Mouse (Mus musculus) heart, embryonic 15.5 days (tissue): ENCODE results near the gene Zbed4. TPM values are rescaled to one million over a fixed set of nuclear protein-coding genes. Genes with fewer than 3 reads are reported as not detected.
"Not testable (repeated sequence)": the region's sequence is repeated elsewhere in the genome, so short reads cannot be mapped to it uniquely, and the experiment has no call there.

Source experiments
- ATAC-seq: fragments of 200-750 bp; cut with Nextera tagmentation; replicated peaks from 2 replicates; pipeline ENCODE4 v1.8.0; 2017; ENCODE audit warnings: low read depth, moderate TSS enrichment; ENCODE audit not compliant: insufficient number of reproducible peaks, insufficient read depth, low FRiP score
- H3K27ac ChIP-seq: fragments of 300-500 bp; sonication (generic); 2 replicates; pipeline ENCODE4 v1.5.1; 2015; ENCODE audit warnings: mild to moderate bottlenecking, inconsistent platforms
- H3K27me3 ChIP-seq: fragments of 300-500 bp; sonication (generic); 2 replicates; pipeline ENCODE4 v1.6.1; 2015; ENCODE audit warnings: inconsistent platforms
- H3K36me3 ChIP-seq: fragments of 300-500 bp; sonication (generic); 2 replicates; pipeline ENCODE4 v1.6.1; 2015; ENCODE audit warnings: mild to moderate bottlenecking, inconsistent platforms
- H3K4me1 ChIP-seq: fragments of 300-500 bp; sonication (generic); replicated peaks from 2 replicates; pipeline ENCODE4 v1.6.1; 2015; ENCODE audit warnings: inconsistent platforms
- H3K4me2 ChIP-seq: fragments of 300-500 bp; sonication (generic); 2 replicates; pipeline ENCODE4 v1.6.1; 2015; ENCODE audit warnings: inconsistent platforms, mild to moderate bottlenecking, moderate library complexity
- H3K4me3 ChIP-seq: fragments of 300-500 bp; sonication (generic); 2 replicates; pipeline ENCODE4 v1.5.1; 2015; ENCODE audit warnings: mild to moderate bottlenecking, inconsistent platforms
- H3K9ac ChIP-seq: fragments of 300-500 bp; sonication (generic); 2 replicates; pipeline ENCODE4 v1.6.1; 2015; ENCODE audit warnings: mild to moderate bottlenecking, inconsistent platforms
- H3K9me3 ChIP-seq: fragments of 300-500 bp; sonication (generic); replicated peaks from 2 replicates; pipeline ENCODE4 v1.6.1; 2016; ENCODE audit warnings: inconsistent platforms
- WGBS: fragments of 180-500 bp; shearing (Covaris S2); methylation state at CpG from one replicate; pipeline ENCODE4 v1.1.7; 2015; ENCODE audit warnings: mixed read lengths; 5-methylcytosine and 5-hydroxymethylcytosine counted together
- polyA plus RNA-seq: library from polyadenylated mRNA; unstranded; fragments of >200 nt; fragmentation: Nextera tagmentation; extraction: Ambion mirVana; gene quantifications from 2 replicates; pipeline ENCODE4 v1.2.1, GENCODE M21; 2015

The Zbed4 gene
- polyA plus RNA-seq, 1 experiment from 2014 or later = 9.0 TPM

DNA sequence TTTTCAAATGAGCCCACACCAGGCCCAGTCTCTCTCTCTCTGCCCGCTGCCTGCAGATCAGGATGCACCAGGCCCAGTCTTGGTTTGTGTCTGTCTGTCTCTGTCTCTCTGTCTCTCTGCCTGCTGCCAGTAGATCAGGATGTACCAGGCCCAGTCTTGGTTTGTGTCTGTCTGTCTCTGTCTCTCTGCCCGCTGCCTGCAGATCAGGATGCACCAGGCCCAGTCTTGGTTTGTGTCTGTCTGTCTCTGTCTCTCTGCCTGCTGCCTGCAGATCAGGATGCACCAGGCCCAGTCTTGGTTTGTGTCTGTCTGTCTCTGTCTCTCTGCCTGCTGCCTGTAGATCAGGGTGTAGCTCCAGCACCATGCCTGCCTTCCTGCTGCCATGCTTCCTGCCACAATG, 62.4 kb downstream of the Zbed4 start:
- WGBS = 97% methylated on average over 2 of the region's 2 CpGs
- ATAC-seq, H3K9ac ChIP-seq, H3K27ac ChIP-seq, H3K27me3 ChIP-seq, H3K4me2 ChIP-seq, H3K4me1 ChIP-seq, H3K4me3 ChIP-seq, H3K9me3 ChIP-seq: not testable (repeated sequence)
- H3K36me3 ChIP-seq = peaks cover 44% of the 10 kb centered on the region

DNA sequence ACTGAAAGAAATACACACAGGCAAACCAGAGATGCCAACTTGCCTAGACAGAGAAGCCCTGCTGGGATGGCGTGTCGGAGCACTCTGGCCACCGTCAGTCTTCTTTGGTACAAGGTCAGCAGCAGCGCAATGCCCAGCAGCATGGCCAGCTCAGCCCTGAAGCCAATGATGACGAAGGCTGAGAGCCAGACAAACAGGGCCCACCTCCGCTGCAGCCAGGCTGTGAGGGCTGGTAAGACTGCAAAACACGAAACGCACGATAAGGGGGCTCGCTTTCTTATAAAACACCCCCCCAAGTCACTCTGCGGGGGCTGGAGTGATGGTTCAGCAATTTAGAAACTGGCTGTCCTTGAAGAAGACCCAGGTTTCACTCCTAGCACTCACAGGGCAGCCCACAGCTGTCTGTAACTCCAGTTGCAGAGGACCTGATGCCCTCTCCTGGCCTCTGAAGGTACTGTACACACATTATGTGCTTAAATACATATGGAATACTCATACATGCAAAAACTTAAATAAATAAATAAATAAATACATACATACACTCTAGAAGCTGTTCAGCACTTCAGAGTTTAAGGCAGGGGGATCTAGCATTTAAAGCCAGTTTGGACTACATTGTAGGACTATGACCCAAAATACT, 63.1 kb downstream of the Zbed4 start:
- H3K36me3 ChIP-seq = peaks cover 37% of the 10 kb centered on the region
- H3K4me2 ChIP-seq = no peak overlapping the region
- 94% methylated on average over 11 of the region's 11 CpGs for WGBS
- no peak overlapping the region for H3K27ac ChIP-seq
- no peak for ATAC-seq
- H3K4me3 ChIP-seq = no peak overlapping the region
- H3K4me1 ChIP-seq = peaks cover 7% of the 10 kb centered on the region
- no peak overlapping the region for H3K9ac ChIP-seq
- no peaks in the 10 kb centered on the region for H3K9me3 ChIP-seq
- no peaks in the 10 kb centered on the region for H3K27me3 ChIP-seq

DNA sequence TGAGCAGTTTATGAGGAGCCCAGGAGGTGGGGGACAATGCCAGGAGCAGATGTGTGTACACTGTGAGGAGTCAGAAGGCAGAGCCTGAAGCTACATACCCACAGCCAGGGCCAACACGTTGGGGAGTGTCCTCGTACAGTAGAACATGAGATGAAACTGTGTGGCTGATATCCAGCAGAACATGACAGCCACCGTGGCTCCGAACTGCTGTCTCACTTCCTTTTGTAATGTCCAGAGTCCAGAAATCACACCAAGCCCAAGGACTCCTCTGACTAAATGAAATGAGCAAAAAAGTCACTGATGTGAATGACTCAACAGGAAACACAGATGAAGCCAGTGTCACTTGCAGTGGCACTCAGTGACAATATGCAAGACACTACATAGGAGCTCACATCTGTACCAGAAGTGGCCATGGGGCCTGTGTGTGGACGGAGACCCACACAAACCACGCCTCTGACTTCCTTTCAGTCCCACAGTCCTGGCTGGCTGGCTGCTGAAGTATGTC, 63.8 kb downstream of the Zbed4 start:
- Histone ChIP-seq H3K9me3 (no peaks in the 10 kb centered on the region), H3K4me2 (no peak overlapping the region), H3K9ac (no peak overlapping the region), H3K4me3 (no peak overlapping the region), H3K27me3 (no peaks in the 10 kb centered on the region), H3K4me1 (peaks cover 11% of the 10 kb centered on the region), H3K36me3 (peaks cover 36% of the 10 kb centered on the region), H3K27ac (no peak overlapping the region)
- WGBS = 78% methylated on average over 6 of the region's 6 CpGs
- no peak for ATAC-seq

DNA sequence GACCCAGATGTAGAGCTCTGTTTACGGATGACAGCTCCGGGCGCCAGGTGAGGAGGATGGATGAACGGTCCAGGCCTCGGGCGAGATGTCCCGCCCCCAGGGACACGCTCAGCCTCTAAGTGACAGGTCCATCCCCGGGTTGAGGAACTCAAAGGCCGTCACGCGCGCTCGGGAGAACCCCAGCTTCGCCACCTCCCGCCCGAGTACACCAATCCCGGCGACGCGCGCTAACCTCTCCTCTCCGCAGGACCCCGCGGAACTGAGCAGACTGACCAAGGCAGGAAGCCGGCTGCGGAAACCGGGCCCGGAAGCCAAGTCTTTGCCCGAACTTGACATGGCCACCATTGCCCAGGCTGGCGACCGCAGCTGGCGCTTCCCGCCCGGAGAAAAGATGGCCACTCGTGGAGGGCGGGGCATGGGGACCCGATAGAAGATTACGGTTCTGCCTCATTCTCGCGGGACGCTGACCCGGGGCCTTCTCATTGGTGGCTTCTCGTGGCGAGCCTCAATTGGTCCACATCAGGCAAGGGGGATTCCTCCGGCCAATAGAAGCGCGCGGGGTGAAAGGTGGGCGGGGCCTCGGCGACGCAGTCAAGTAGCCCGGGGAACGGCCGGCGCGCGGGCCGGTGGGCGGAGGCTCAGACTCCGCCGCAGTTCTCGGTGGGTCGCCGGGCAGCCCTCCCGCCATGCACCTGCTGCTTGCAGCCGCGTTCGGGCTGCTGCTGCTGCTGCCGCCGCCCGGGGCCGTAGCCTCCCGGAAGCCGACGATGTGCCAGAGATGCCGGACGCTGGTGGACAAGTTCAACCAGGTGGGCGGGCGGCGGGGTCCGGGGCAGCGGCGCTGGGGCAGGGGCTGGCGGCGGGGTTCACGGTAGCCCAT, 67.8 kb downstream of the Zbed4 start, which contains the start of the genes Alg12 and Creld2:
Gene Alg12, minus strand, starts transcription at position 293 of the 880 bp plus-strand sequence.
Gene Creld2, plus strand, starts transcription at position 621 of the 880 bp plus-strand sequence.
- peaks cover 19% of the 10 kb centered on the region for H3K4me1 ChIP-seq
- WGBS = under 1% methylated on average over 88 of the region's 88 CpGs
- peak within 1 kb of the TSS; percentile 89 for H3K9ac ChIP-seq
- H3K4me3 ChIP-seq = peak within 1 kb of the TSS; percentile 87
- H3K4me2 ChIP-seq = peak within 1 kb of the TSS; percentile 91
- peak within 1 kb of the TSS; percentile 84 for H3K27ac ChIP-seq
- H3K27me3 ChIP-seq = no peaks in the 10 kb centered on the region
- no peaks in the 10 kb centered on the region for H3K9me3 ChIP-seq
- peak; percentile 99 for ATAC-seq
- peaks cover 34% of the 10 kb centered on the region for H3K36me3 ChIP-seq

DNA sequence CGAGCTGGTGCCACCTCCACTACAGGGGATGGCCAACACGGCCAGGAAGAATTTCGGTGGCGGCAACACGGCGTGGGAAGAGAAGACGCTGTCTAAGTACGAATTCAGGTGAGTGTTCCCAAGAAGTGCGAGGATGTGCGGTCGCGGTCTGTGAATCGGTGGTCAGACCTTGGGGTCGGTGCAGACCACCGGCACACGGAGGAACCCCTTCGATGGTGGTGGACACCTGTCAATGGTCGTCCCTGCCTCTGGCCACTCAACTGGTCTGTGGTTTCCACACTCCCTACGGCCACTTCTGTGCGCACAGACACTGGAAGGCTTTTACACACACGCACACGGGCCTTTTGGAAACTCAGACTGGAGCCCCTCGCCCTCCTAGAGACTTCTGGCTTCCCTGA, 68.4 kb downstream of the Zbed4 start:
- Histone ChIP-seq H3K4me1 (peaks cover 19% of the 10 kb centered on the region), H3K9ac (peak overlapping the region; percentile 89), H3K27me3 (no peaks in the 10 kb centered on the region), H3K4me2 (peak overlapping the region; percentile 91), H3K9me3 (no peaks in the 10 kb centered on the region), H3K36me3 (peaks cover 34% of the 10 kb centered on the region), H3K4me3 (peak overlapping the region; percentile 87), H3K27ac (peak overlapping the region; percentile 38; the same call in 1 of the 2 replicates)
- WGBS = under 1% methylated on average over 23 of the region's 23 CpGs
- no peak for ATAC-seq

DNA sequence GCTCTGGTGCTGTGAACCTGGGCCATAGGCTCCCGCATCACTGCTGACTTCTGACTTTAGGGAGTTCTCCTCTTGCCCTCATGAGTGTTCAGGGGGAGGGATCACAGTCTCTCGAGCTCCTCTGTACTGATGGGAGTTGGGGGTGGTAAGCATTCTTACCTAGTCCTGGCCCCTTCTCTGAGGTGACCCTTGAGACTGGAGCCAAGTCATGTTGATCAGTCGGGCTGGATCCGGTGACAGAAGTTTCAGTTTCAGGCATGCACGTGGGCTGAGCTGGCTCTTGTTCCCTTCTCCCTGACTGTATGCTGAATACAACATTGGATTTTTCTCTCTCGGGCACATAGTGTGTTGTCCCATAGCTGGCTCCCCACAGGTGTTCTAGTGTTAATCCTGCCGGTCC, 69.9 kb downstream of the Zbed4 start:
- Histone ChIP-seq H3K9me3 (no peaks in the 10 kb centered on the region), H3K4me1 (peaks cover 19% of the 10 kb centered on the region), H3K36me3 (peaks cover 40% of the 10 kb centered on the region), H3K27ac (no peak overlapping the region), H3K9ac (no peak overlapping the region), H3K4me2 (no peak overlapping the region), H3K27me3 (no peaks in the 10 kb centered on the region), H3K4me3 (no peak overlapping the region)
- no peak for ATAC-seq
- 78% methylated on average over 7 of the region's 7 CpGs for WGBS

DNA sequence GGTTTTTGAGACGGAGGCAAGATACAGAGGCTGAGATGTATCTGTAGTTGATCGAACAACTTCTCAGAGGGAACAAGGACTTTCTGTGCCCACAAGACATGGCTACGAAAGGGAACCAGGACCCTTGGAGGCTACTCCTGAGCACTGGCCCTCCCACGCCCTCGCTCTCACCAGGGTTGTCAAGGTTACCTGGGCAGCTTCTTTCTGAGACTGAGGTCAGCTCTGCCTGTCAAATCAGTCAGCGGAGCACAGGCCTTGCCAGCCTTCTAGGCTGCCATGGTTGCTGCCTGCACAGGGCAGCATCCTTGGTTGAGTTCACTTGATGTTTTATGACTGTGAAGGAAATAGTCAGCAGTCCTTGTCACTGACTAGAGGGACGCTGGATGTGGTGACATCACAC, 71.1 kb downstream of the Zbed4 start:
- ATAC-seq = no peak
- H3K36me3 ChIP-seq = peaks cover 43% of the 10 kb centered on the region
- no peak overlapping the region for H3K9ac ChIP-seq
- H3K9me3 ChIP-seq = no peaks in the 10 kb centered on the region
- no peaks in the 10 kb centered on the region for H3K27me3 ChIP-seq
- H3K4me3 ChIP-seq = no peak overlapping the region
- peaks cover 19% of the 10 kb centered on the region for H3K4me1 ChIP-seq
- no peak overlapping the region for H3K4me2 ChIP-seq
- WGBS = 87% methylated on average over 7 of the region's 7 CpGs
- no peak overlapping the region for H3K27ac ChIP-seq

DNA sequence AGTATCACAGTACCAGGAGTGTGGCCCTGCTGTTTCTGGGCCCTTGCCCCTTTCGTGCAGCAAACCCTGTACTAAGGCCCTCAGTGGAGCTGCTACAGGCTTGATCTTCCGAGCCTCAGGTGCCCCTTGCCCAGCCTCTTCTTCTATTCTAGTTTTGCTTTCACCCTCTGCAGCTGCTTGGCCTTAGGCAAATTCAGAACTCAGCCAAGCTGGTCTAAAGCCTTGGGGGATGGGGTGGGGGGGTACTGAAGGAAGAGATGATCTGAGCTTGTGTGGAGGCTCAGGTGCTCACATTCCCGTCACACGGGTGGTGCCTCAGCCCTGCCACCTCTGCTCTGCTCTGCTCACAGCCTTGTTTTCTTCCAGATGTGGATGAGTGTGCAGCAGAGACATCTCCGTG, 71.9 kb downstream of the Zbed4 start:
- peaks cover 43% of the 10 kb centered on the region for H3K36me3 ChIP-seq
- H3K27ac ChIP-seq = no peak overlapping the region
- H3K4me2 ChIP-seq = no peak overlapping the region
- 90% methylated on average over 5 of the region's 5 CpGs for WGBS
- H3K27me3 ChIP-seq = no peaks in the 10 kb centered on the region
- peaks cover 18% of the 10 kb centered on the region for H3K4me1 ChIP-seq
- H3K9me3 ChIP-seq = no peaks in the 10 kb centered on the region
- no peak for ATAC-seq
- H3K9ac ChIP-seq = no peak overlapping the region
- no peak overlapping the region for H3K4me3 ChIP-seq

DNA sequence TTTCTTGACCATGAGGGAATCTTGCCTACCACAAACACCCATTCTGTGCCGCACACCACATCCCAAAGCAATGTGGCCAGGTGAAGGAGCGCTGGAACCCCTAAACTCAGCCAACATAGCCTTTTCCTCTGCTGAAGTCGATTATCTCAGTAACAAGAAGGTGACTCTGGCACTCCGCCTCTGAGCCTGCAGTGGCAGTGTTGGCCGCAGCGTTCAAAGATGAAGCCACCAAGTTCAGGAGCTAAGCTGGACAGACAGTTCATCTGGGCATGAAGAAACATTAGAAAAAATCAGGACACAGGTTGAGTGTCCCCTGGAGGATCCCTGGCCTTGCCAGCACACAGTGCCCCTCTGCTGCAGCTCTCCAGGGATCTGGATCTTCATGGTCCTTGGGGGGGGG, 76.0 kb downstream of the Zbed4 start:
- H3K4me3 ChIP-seq = no peak overlapping the region
- 89% methylated on average over 6 of the region's 6 CpGs for WGBS
- no peak overlapping the region for H3K9ac ChIP-seq
- no peak overlapping the region for H3K27ac ChIP-seq
- H3K4me1 ChIP-seq = peaks cover 43% of the 10 kb centered on the region
- H3K27me3 ChIP-seq = no peaks in the 10 kb centered on the region
- no peaks in the 10 kb centered on the region for H3K9me3 ChIP-seq
- no peak overlapping the region for H3K4me2 ChIP-seq
- no peak for ATAC-seq
- H3K36me3 ChIP-seq = peaks cover 36% of the 10 kb centered on the region

DNA sequence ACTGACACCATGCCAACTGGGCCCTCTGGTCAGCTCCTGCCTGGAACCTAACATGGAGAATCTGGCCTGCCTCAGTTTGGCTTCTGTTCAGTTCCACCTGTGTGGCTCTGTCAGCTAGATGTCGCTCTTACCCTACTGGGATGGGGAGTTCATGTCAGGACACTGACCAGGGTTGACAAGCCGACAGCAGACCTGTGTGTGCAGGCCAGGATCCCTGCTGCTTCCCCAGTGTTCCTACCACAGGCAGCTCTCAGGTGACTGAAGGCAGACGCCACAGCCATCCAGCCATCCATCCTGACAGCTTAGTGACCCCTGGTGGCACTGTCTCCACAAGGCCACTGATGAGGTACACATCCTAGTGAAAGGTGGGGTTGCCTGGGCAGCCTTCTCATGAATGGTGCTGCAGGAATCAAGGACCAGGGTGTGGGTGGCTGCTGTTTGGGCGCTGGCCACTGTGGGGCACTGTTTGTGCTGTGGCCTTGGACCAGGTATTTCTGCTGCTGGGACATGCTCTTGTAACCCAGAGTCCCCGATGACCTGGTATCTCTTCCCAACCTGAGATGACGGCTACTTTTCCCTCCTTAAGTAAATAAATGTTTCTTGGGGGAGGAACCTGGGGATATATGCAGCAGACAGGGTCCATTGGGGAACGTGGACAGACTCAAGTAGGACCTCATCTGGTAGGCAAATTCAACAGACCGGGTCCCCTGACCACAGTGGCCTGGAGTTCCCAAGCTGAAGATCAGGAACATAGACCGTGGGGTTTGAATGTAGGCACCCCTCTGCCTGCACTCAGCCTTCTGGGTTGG, 76.7 kb downstream of the Zbed4 start:
- 22% methylated on average over 9 of the region's 9 CpGs for WGBS
- H3K4me1 ChIP-seq = peaks cover 49% of the 10 kb centered on the region

More for the DNA sequence above, 76.7 kb downstream of the Zbed4 start:
- Histone ChIP-seq H3K9ac (no peak overlapping the region), H3K36me3 (peaks cover 32% of the 10 kb centered on the region), H3K4me3 (no peak overlapping the region), H3K27ac (no peak overlapping the region), H3K4me2 (no peak overlapping the region), H3K9me3 (no peaks in the 10 kb centered on the region), H3K27me3 (no peaks in the 10 kb centered on the region)
- 0 out of 2 replicates have a peak, but pooled peaks have one; percentile 4 for ATAC-seq
